Mouse (Mus musculus): Measurements from ENCODE around the gene Atxn7l3b.
"Not testable (repeated sequence)": the region's sequence is repeated elsewhere in the genome, so short reads cannot be mapped to it uniquely, and the experiment has no call there.

Atxn7l3b gene

GRCm38 (mm10) chr10:112928452-112929221 is at the start of gene Atxn7l3b:
Gene Atxn7l3b, minus strand, starts transcription at chr10:112929001.
- DNase-seq, result peak; percentile 84 to 88

GRCm38 (mm10) chr10:112977586-112977985 is 48.8 kb upstream of the Atxn7l3b start:
- no peak for DNase-seq

GRCm38 (mm10) chr10:112973286-112974026 is 44.7 kb upstream of the Atxn7l3b start:
- DNase-seq, result no peak

- no peak for DNase-seq
These were observed 41.3 kb upstream of the Atxn7l3b start for GRCm38 (mm10) chr10:112970002-112970589.

- no peak for DNase-seq
These were observed 38.8 kb upstream of the Atxn7l3b start for GRCm38 (mm10) chr10:112967578-112967977.

- DNase-seq, result not testable (repeated sequence)
These were observed 33.4 kb upstream of the Atxn7l3b start for GRCm38 (mm10) chr10:112962216-112962615.

GRCm38 (mm10) chr10:112954140-112954539 is 25.3 kb upstream of the Atxn7l3b start:
- DNase-seq, result no peak

- DNase-seq, result no peak
These were observed 19.7 kb upstream of the Atxn7l3b start for GRCm38 (mm10) chr10:112948453-112948852.

- DNase-seq, result no peak
These were observed 418 bp upstream of the Atxn7l3b start for GRCm38 (mm10) chr10:112929222-112929615.

GRCm38 (mm10) chr10:112926961-112927360 is 1.8 kb downstream of the Atxn7l3b start:
- DNase-seq, result no peak

- DNase-seq, result no peak
These were observed 2.5 kb downstream of the Atxn7l3b start for GRCm38 (mm10) chr10:112926271-112926670.

GRCm38 (mm10) chr10:112916575-112917190 is 12.1 kb downstream of the Atxn7l3b start:
- no peak for DNase-seq

- no peak for DNase-seq
These were observed 28.6 kb downstream of the Atxn7l3b start for GRCm38 (mm10) chr10:112900243-112900642.

GRCm38 (mm10) chr10:112899796-112900195 is 29.0 kb downstream of the Atxn7l3b start:
- no peak for DNase-seq

- no peak for DNase-seq
These were observed 32.2 kb downstream of the Atxn7l3b start for GRCm38 (mm10) chr10:112896636-112897035.

- no peak for DNase-seq
These were observed 35.1 kb downstream of the Atxn7l3b start for GRCm38 (mm10) chr10:112893622-112894252.

GRCm38 (mm10) chr10:112884064-112884463 is 44.7 kb downstream of the Atxn7l3b start:
- no peak for DNase-seq

- no peak for DNase-seq
These were observed 45.2 kb downstream of the Atxn7l3b start for GRCm38 (mm10) chr10:112883688-112884004.

- DNase-seq, result no peak
These were observed 45.8 kb downstream of the Atxn7l3b start for GRCm38 (mm10) chr10:112882789-112883687.

- DNase-seq, result no peak
These were observed 46.7 kb downstream of the Atxn7l3b start for GRCm38 (mm10) chr10:112882149-112882548.

GRCm38 (mm10) chr10:112876655-112877393 is 52.0 kb downstream of the Atxn7l3b start:
- no peak for DNase-seq
